Mouse (Mus musculus): ENCODE results near the gene Ccnb1ip1. TPM values are rescaled to one million over a fixed set of nuclear protein-coding genes. Genes with fewer than 3 reads are reported as not detected.

The Ccnb1ip1 gene
- total RNA-seq, 2 experiments from 2014 or later = not detected

DNA sequence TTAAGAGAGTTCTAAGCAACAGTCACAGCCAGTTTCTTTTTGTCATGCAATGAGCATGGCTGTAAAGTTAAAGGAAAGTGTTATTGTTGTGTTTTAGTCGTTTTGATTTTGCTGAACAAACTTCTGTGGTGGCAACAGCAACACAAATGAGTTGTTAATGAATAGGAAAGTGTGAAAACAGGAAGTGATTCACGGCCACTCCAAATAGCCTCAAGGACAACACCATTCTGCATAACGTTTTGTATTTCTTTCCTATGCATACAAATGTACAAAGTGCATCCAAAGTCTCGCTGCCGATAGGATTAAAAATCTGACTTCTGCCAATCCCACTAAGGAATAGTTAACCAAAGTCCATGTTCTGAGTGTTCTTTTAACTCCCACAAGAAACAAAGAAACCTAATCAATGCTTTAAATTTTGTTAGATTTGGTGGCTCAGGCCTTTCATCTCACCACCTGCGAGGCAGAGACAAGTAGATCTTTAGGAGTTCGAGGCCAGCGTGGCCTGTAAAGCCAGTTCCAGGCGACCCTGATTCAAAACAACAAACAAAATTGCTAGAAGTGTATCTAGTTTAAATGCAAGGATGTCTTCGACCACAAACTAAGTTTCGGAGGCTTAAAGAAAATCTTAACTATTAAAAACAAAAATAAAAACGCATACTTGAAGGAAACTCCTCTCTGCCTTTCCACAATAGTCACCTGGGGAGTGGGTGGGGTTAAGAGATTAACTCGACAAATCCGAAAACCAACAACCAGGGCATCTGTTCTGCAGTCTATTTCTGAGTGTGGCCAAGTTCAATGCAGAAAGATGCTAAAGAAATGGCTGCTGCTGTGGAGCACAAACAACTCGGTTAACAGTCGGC lies 22.9 kb downstream of the Ccnb1ip1 start:
- no peak for DNase-seq

DNA sequence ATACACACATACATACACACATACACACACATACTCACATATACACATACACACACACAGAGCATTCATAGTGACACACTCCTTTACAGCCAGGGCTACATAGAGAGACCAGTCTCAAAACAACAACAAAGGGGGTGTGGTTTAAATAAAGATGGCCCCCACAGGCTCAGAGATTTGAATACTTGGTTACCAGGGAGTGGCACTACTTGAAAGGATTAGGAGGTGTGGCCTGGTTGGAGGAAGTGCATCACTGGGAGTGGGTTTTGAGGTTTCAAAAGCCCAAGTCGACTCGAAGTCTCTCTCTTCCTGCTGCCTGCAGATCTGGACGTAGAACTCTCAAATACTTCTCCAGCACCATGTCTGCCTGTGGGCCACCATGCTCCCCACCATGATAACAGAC lies 25.4 kb downstream of the Ccnb1ip1 start:
- DNase-seq = no peak

DNA sequence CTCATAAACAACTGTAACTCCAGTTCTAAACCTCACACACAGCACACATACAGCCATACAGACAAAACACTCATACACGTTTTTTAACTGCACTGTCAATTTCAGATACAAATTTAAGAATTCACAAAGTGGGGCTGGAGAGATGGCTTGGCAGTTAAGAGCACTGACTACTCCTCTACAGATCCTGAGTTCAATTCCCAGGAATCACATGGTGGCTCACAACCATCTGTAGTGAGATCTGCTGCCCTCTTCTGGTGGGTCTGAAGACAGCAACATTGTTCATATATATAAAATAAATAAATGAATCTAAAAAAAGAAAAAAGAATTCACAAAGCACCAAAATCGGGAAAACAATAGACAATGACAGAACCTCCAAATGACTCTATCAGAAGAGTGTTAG lies 36.2 kb downstream of the Ccnb1ip1 start:
- DNase-seq = no peak

DNA sequence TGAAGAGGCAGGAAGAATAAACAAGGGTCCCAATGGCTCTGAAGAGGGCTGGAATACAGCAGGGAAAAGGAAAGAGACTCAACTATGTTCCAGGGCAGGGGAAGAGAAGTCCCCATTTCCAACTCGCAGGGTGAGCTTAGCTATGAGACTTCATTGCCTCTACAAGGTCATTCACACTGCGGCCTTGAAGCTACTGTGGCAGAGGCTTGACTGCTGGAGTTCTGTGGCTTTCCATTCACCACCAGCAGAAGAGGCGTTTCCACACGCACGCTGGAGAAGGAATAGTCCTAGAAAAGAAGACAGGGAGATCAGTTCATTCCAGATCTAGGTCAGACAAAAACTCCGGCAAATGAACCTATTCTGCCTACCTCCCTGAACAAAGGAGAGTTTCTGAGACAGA lies 41.8 kb downstream of the Ccnb1ip1 start:
- no peak for DNase-seq

DNA sequence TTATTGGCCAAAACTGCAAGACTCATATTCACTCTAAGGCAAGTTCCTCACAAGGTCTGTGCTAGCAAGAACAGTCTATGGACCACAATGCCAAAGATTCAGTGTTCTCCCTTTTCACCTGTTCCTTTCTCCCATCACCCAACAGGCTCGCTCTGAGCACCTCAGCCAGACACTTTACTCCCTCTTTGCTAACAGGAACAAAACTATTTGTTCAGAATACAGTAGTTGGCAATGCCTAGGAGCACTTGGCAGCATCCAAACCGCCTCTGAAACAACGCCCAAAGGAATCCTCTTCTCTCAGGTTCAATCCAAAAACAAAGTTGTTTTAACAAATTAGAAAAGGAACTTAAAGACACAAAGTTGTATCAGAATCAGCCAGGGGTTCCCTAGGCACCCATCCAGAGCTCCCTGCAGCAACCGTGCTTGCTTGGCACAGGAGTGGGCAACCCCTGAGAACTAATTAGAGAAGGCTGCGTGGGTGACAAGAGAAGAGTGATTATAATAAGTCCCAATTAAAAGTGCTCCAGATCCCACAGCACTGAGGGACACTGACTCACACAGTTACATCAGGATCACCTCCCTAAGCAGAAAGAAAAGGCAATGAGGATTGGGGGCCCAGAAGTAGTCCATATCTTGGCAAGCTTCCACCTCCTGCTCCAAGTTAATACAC lies 49.0 kb downstream of the Ccnb1ip1 start:
- no peak for DNase-seq

DNA sequence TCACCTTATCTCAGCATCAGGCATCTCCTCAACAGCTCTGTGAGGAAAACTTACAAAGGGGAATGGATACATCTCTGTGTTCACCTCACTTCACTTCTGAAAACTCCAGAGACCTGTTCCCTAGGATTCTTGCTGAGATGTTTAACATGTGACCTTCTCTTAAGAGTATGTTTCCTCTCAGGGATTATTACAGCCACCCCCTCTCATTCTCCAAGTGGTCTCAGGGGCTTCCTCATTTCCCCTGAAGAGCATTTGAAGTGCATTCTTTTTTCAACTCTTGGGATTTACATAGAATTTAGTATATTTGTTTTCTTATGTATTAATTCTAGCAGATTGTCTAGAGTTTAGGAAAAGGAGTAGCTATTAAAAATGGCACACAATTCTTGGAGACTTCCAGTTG lies 62.5 kb downstream of the Ccnb1ip1 start, which contains the start of gene Olfr749:
Olfr749 (minus strand) TSS at position 101 of the 400 bp plus-strand sequence.
- DNase-seq = no peak

DNA sequence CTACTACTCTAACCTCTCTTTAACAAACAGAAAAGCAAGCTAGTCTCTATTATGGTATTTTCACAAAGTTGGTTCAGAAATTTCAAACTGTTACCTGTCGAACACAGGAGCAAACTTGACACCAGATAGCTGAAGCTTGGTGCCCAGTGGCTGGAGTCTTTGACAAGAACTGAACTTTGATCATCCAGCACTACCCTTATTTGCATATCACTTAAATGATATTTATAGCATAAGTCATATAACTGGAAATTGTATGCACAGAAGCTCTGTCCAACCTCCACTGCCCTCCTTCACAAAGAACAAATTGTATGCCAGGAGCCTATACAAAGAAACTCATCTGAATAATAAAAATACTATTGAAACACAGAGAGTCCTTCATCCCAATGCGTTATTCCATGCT lies 65.9 kb downstream of the Ccnb1ip1 start:
- DNase-seq = no peak

DNA sequence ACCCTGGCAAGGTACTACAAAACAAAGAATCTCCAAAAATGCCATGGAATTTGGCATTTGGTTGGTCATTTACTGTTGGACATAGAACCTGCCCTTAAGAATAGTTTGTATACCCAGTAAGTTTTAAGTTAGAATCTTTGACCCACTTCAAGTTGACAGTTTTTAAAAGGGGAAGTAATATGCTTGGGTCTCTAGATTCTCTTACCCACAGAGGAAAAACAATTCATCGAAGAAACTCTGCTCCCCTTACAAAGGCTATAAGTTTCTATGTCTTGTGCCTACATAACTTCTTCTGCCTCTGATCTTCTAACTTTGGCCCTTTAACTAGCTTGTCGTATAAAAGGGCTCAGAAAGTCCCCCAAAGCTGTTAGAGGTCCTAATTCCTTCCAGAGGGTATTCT lies 67.2 kb downstream of the Ccnb1ip1 start:
- no peak for DNase-seq

Other genes starting within 250 kb of the Ccnb1ip1 start
- gene Olfr744, start 192.9 kb downstream of the Ccnb1ip1 start, total RNA-seq (2021) = not detected
- not detected for gene Olfr745, start 168.3 kb downstream of the Ccnb1ip1 start, total RNA-seq (2021)
- gene Olfr746, start 160.6 kb downstream of the Ccnb1ip1 start, total RNA-seq (2021) = not detected
- gene Olfr747, start 114.5 kb downstream of the Ccnb1ip1 start, total RNA-seq (2021) = not detected
- not detected for gene Olfr748, start 100.4 kb downstream of the Ccnb1ip1 start, total RNA-seq (2021)
- not detected for gene Olfr749, start 62.6 kb downstream of the Ccnb1ip1 start, total RNA-seq (2021)
- gene Ttc5, start 22.2 kb downstream of the Ccnb1ip1 start, total RNA-seq (2021) = 10 to 100 TPM; 16.3 to 20.2 TPM
- 10 to 100 TPM; 14.0 to 20.2 TPM for gene Parp2, start 109 bp upstream of the Ccnb1ip1 start, total RNA-seq (2021)
- 10 to 100 TPM in 1 of 2 experiments, 1 to 10 TPM in 1; 9.6 to 11.1 TPM for gene Tep1, start 62.8 kb upstream of the Ccnb1ip1 start, total RNA-seq (2021)
- 100 to 1,000 TPM in 1 of 2 experiments, 10 to 100 TPM in 1; 50.4 to 106 TPM for gene Klhl33, start 89.8 kb upstream of the Ccnb1ip1 start, total RNA-seq (2021)
- gene Osgep, start 117.2 kb upstream of the Ccnb1ip1 start, total RNA-seq (2021) = 10 to 100 TPM; 45.2 to 48.4 TPM
- 10 to 100 TPM; 42.7 to 46.1 TPM for gene Apex1, start 117.2 kb upstream of the Ccnb1ip1 start, total RNA-seq (2021)
- gene Pip4p1, start 123.1 kb upstream of the Ccnb1ip1 start, total RNA-seq (2021) = 10 to 100 TPM; 16.4 to 20.3 TPM
- 1 to 10 TPM; 6.1 to 7.8 TPM for gene Pnp, start 123.3 kb upstream of the Ccnb1ip1 start, total RNA-seq (2021)
- gene Gm49342, start 136.8 kb upstream of the Ccnb1ip1 start, total RNA-seq (2021) = 1 to 10 TPM; 5.8 to 6.7 TPM
- gene Pnp2, start 148.3 kb upstream of the Ccnb1ip1 start, total RNA-seq (2021) = under 1 TPM; 0.52 to 0.56 TPM
- gene Rnase10, start 200.0 kb upstream of the Ccnb1ip1 start, total RNA-seq (2021) = under 1 TPM in 1 of 2 experiments, not detected in 1; 0.23 TPM
- gene Rnase9, start 234.1 kb upstream of the Ccnb1ip1 start, total RNA-seq (2021) = not detected
- not detected for gene Rnase11, start 242.4 kb upstream of the Ccnb1ip1 start, total RNA-seq (2021)
- gene Rnase12, start 249.9 kb upstream of the Ccnb1ip1 start, total RNA-seq (2021) = not detected